Mouse (Mus musculus): ENCODE measurements around the gene Klhl30.

Klhl30 gene

DNA sequence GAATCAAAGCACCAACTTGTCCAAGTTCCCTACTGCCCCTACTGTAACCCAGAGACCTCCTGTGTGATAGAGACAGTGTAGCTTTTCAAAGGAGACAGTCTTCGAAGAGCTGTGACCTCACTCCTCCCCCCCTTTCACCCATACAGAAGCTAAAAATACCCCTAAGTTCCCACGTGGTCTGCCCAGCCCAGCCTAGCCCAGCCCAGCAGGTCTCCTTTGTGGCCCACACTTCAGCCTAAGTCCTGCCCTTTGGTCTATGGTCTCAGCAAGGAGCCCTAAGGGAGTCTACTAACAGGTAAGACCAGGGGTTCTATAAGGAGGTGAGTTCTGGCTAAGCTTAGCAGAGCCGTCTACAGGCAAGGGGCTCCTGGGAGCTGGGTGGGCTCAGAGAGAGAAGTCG lies at the start of gene Klhl30:
Klhl30 (plus strand) TSS at position 176 of the 400 bp plus-strand sequence.
- DNase-seq (ENCODE audit: low spot score in 2 of 2) = no peak

GRCm38 (mm10) chr1:91301206-91301920 lies 49.5 kb upstream of the Klhl30 start:
- no peak for DNase-seq (ENCODE audit: low spot score in 2 of 2)

GRCm38 (mm10) chr1:91302021-91302420 lies 48.8 kb upstream of the Klhl30 start:
- no peak for DNase-seq (ENCODE audit: low spot score in 2 of 2)

DNA sequence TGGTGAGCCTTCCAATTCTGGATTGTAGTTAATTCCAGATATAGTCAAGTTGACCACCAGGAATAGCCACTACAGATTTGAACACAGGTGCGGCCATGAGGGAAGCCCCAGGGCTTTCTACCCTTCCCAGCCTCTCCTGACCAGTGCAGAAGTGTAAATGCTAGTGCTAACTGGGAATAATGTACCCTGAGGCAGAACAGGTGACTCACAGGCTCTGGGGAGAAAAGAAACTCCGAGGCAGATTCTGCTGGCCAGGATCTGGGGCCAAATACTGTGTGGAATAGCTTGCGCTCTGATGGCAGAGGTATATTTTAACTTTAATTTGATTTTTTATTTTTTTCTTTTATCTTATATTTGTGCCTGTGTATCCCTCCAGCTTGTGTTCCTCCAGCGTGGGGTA lies 46.2 kb upstream of the Klhl30 start:
- DNase-seq (ENCODE audit: low spot score in 2 of 2) = no peak

GRCm38 (mm10) chr1:91309366-91310085 lies 41.3 kb upstream of the Klhl30 start:
- DNase-seq (ENCODE audit: low spot score in 2 of 2) = no peak

GRCm38 (mm10) chr1:91312273-91312672 lies 38.5 kb upstream of the Klhl30 start:
- no peak for DNase-seq (ENCODE audit: low spot score in 2 of 2)

DNA sequence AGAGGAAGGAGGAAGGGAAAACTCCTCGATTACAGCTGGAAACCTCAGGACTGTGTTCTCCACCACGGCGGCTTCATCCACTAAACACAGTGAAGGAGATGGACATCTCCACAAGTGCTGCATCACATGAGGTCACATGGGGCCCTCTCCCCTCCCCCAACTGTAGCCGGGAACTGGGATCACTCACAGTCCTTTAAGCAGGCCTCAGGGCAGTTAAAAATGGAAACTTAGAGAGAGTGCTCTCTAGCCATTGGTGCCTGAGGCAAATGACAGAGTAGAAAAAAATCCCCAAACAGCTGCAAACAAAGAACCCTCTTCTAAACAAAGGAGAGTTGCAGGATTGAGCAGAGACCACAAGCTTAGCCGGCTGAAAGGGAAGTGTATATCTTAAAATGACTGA lies 37.6 kb upstream of the Klhl30 start:
- no peak for DNase-seq (ENCODE audit: low spot score in 2 of 2)

GRCm38 (mm10) chr1:91317656-91318055 lies 33.2 kb upstream of the Klhl30 start:
- no peak for DNase-seq (ENCODE audit: low spot score in 2 of 2)

DNA sequence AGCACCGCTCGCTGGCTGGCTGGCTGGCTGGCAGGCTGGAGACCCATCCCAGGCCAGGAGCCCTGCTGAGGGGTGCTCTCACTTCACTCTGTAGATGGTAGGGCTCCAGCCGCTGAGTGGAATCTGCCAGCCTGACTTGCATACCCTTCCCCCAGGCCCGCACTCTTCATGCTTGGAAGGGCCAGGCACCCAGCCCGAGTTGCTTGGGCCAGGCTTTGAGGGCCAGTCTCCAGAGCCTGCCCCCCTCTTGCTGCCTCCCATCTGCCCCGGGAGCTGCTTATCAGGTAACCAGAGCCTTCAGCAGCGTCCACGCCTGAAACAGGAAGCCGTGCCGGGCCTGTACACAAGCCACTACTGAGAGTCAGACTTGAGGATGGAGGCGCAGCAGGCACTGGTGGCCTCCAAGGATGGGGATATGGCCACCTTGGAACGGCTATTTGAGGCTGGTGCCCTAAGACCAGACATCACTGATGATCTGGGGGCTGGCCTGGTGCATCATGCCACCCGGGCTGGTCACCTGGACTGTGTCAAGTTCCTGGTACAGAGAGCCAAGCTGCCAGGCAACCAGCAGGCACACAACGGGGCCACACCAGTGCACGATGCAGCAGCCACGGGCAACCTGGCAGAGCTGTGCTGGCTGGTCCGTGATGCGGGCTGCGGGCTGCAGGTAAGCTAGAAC lies 28.9 kb upstream of the Klhl30 start, which contains the start of gene Espnl:
Espnl (plus strand) TSS at position 316 of the 679 bp plus-strand sequence.
- peak in 1 of 2 experiments; percentile 33 for DNase-seq (ENCODE audit: low spot score in 2 of 2)

GRCm38 (mm10) chr1:91324646-91325045 lies 26.2 kb upstream of the Klhl30 start:
- DNase-seq (ENCODE audit: low spot score in 2 of 2) = no peak

DNA sequence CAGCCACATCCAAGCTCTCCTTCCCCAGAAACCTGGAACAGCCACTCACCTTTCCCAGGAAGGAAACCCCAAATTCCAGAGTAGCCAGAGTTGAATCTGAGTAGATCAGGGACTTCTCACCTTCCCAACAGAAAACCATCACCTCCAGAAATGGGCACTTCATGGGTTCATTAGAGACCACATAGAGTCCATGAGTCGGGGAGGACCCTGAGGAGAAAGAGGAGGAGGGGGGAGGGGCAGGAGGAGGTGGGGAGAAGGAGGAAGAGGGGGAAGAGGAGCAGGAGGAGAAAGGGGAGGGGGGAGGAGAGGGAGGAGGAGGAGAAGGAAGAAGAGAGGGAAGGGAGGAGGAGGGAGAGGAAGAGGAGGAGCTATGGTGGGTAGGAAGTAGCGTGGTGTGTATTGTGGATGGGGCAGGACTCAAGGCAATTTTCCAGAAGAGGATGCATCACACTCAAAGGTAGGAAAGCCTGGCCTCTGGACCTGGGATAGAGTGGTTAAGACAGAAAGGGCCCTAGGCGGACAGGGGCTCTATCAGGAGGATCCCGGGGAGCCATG lies 25.3 kb upstream of the Klhl30 start:
- DNase-seq (ENCODE audit: low spot score in 2 of 2) = no peak

- no peak for DNase-seq (ENCODE audit: low spot score in 2 of 2)
Measured at GRCm38 (mm10) chr1:91332102-91332501, 18.7 kb upstream of the Klhl30 start.

- DNase-seq (ENCODE audit: low spot score in 2 of 2) = no peak
Measured at GRCm38 (mm10) chr1:91333582-91333981, 17.2 kb upstream of the Klhl30 start.

- DNase-seq (ENCODE audit: low spot score in 2 of 2) = no peak
Measured at GRCm38 (mm10) chr1:91337355-91337754, 13.5 kb upstream of the Klhl30 start.

DNA sequence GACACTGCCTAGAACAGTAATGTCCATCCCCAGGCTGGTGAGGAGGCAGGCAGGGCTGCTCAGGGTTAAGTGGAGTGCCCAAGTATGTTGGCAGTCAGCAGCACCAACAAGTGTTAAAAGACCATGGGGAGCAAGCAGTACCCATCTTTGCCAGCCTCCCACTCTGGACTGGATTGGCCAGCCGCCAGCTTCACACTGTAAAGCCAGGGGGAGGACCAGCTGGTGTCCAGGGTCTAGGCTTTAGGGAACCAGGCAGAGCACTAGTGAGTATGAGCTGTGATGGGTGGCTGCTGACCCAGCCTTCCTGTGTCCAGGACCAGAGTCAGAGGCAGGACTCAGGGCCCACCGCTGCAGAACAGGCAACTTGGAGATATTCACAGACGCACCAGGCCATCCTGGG lies 6.8 kb upstream of the Klhl30 start:
- peak in 1 of 2 experiments; percentile 39 for DNase-seq (ENCODE audit: low spot score in 2 of 2)

DNA sequence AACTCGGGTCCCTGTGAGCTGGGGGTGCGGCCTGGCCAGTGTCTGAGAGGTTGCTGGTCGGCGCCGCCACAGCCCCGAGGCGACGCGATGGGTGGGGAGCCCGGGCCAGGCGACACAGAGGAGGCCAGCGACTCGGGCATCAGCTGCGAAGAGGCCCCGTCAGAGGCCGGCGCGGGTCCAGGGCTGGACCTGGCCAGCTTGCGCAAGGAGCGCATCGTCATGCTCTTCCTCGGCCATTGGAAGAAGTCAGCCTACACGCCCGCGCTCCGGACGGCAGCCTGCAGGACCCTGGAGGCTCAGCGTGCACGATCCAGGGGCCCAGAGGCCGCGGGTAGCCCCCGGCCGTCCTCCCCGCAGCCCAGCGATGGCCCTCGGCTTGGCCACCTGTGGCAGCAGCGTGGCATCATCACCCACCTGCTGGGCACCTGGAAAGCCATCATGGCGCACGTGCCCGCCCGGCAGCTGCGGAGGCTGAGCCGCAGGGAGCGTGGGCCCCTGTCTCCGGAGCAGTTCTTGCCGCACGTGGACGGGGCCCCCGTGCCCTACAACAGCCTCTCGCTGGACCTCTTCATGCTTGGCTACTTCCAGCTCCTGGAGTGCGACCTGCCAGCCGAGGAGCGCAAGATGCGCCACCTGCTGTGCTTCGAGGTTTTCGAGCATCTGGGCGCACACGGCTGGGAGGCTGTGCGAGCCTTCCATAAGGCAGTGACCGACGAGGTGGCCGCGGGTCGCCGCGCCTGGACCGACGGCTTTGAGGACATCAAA lies 5.7 kb upstream of the Klhl30 start:
- DNase-seq (ENCODE audit: low spot score in 2 of 2) = peak in 1 of 2 experiments; percentile 25

GRCm38 (mm10) chr1:91346892-91347291 lies 3.9 kb upstream of the Klhl30 start:
- peak in 1 of 2 experiments; percentile 64 for DNase-seq (ENCODE audit: low spot score in 2 of 2)

- no peak for DNase-seq (ENCODE audit: low spot score in 2 of 2)
Measured at GRCm38 (mm10) chr1:91351249-91351648, 433 bp downstream of the Klhl30 start.

GRCm38 (mm10) chr1:91352277-91352676 lies 1.5 kb downstream of the Klhl30 start:
- no peak for DNase-seq (ENCODE audit: low spot score in 2 of 2)

- DNase-seq (ENCODE audit: low spot score in 2 of 2) = no peak
Measured at GRCm38 (mm10) chr1:91356105-91356504, 5.3 kb downstream of the Klhl30 start.

DNA sequence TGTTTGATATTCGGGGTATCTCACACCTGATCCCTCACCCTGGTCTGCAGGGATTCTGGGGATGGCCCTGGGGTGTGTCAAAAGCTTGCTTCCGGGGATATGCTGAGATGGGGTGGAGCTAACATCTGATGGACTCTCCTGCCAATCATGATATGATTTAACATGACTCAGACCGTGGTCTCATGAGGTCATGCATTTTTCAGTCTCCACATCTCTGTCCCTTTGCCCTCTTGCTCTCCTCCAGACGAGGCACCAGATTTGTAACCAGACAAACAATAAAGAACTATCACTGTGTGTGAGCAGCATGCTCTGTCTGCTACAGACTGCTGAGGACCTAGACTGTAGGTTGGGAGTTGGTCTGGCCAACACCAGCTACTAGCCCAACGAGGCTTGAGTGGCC lies 11.3 kb downstream of the Klhl30 start:
- no peak for DNase-seq (ENCODE audit: low spot score in 2 of 2)

All from cerebellum, postnatal 4 days (tissue).